Mouse (Mus musculus): ENCODE data around the gene Copz2. TPM values are rescaled to one million over a fixed set of nuclear protein-coding genes. Genes with fewer than 3 reads are reported as not detected.
A peak's percentile ranks its signal among the peaks of the same experiment; 100 is the strongest.
"Not testable (repeated sequence)": the region's sequence is repeated elsewhere in the genome, so short reads cannot be mapped to it uniquely, and the experiment has no call there.

Copz2 gene
- 22.9 and 27.8 TPM in 2 replicates for polyA plus RNA-seq (2016; fragmentation: Nextera tagmentation; extraction: Ambion mirVana)

GRCm38 (mm10) chr11:96849681-96850467 lies at the start of gene Copz2:
Gene Copz2, plus strand, starts transcription at chr11:96849870.
- peaks cover 15% of the 10 kb centered on the region for H3K27me3 ChIP-seq

GRCm38 (mm10) chr11:96805606-96806005 lies 44.1 kb upstream of the Copz2 start:
- Histone ChIP-seq H3K27me3 (no peaks in the 10 kb centered on the region), H3K9me3 (no peaks in the 10 kb centered on the region), H3K4me1 (no peaks in the 10 kb centered on the region), H3K4me3 (replicated peaks) (no peak overlapping the region), H3K36me3 (replicated peaks) (peaks cover 90% of the 10 kb centered on the region), H3K27ac (no peak overlapping the region), H3K4me2 (no peak overlapping the region), H3K9ac (no peak overlapping the region)
- no peak for ATAC-seq (ENCODE audit: low FRiP score)
- WGBS = 93% methylated on average over 5 of the region's 5 CpGs

More at GRCm38 (mm10) chr11:96849681-96850467, at the start of gene Copz2:
- peak within 1 kb of the TSS; percentile 96 for H3K4me2 ChIP-seq
- peaks cover 10% of the 10 kb centered on the region for H3K4me1 ChIP-seq
- no peaks in the 10 kb centered on the region for H3K36me3 ChIP-seq (replicated peaks)
- 2% methylated on average over 55 of the region's 60 CpGs for WGBS
- H3K9me3 ChIP-seq = no peaks in the 10 kb centered on the region
- peak within 1 kb of the TSS; percentile 61 for H3K9ac ChIP-seq
- peak; percentile 61; the same call in 1 of the 2 replicates for ATAC-seq (ENCODE audit: low FRiP score)
- peak within 1 kb of the TSS; percentile 53 for H3K4me3 ChIP-seq (replicated peaks)
- no peak within 1 kb of the TSS for H3K27ac ChIP-seq

DNA sequence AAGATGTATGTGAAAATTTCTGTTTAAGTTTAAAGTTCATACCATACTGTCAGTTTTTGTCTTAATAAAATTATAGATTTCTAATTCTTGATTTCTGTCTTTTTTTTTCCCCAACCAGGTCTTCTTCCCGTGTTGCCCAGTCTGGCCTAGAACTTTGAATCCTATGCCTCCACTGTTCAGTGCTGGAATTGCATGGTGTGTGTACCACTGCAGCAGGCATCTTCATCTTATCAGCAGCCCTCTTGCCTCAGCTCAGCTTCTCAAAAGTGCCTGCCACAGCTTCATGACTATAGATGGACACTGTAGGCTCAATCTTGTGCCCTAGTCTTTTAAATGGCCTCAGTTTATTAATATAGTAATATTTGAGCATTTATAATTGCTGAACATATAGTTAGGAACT lies 41.6 kb upstream of the Copz2 start:
- 61% methylated on average over 1 of the region's 1 CpGs for WGBS
- H3K36me3 ChIP-seq (replicated peaks) = peaks cover 89% of the 10 kb centered on the region
- H3K27ac ChIP-seq = no peak overlapping the region

DNA sequence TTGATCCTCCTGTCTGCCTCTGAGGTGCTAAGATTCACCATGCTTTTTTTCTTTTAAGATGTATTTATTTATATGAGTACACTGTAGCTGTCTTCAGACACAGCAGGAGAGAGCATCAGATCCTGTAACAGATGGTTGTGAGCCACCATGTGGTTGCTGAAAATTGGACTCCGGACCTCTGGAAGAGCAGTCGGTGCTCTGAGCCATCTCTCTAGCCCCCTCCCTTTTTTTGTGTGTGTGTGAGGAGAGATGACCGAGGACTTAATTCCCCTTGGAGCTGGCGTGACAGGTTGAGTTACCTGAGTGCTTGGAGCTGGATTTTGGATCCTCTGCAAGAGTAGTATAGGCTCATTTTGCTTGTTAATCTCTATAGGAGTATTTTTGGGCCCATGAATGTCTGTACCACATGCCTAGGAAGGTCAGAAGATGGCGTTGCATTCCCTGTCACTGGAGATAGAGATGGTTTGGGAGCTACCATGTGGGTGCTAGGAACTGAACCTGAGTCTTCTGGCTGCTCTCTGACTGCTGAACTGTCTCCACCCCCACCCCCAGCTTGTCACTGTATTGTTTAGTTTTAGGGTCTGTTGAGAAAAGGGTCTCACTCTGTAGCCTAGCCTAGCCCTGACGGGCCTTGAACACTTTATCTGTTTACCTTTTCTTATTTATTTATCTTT lies 40.0 kb upstream of the Copz2 start:
- Histone ChIP-seq H3K4me1 (no peaks in the 10 kb centered on the region), H3K36me3 (replicated peaks) (peaks cover 83% of the 10 kb centered on the region), H3K9me3 (no peaks in the 10 kb centered on the region), H3K4me2 (no peak overlapping the region), H3K9ac (no peak overlapping the region), H3K27me3 (no peaks in the 10 kb centered on the region), H3K4me3 (replicated peaks) (no peak overlapping the region), H3K27ac (no peak overlapping the region)
- WGBS = 92% methylated on average over 6 of the region's 6 CpGs
- no peak for ATAC-seq (ENCODE audit: low FRiP score)

More for the DNA sequence above, 41.6 kb upstream of the Copz2 start:
- no peak overlapping the region for H3K4me2 ChIP-seq
- no peak for ATAC-seq (ENCODE audit: low FRiP score)
- H3K9me3 ChIP-seq = no peaks in the 10 kb centered on the region
- no peaks in the 10 kb centered on the region for H3K4me1 ChIP-seq
- H3K27me3 ChIP-seq = no peaks in the 10 kb centered on the region
- H3K9ac ChIP-seq = no peak overlapping the region
- no peak overlapping the region for H3K4me3 ChIP-seq (replicated peaks)

DNA sequence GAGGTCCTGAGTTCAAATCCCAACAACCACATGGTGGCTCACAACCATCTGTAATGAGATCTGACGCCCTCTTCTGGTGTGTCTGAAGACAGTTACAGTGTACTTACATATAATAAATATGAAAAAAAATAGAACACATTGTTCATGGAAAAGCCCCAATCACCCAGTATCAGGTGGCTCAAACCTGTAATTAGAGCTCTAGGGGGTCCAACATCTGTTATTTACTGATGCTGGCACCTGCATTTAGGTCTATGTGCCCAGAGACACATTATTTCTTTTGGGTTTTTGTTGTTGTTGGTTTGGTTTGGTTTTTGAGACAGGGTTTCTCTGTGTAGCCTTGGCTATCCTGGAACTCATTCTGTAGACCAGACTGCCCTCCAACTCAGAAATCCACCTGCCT lies 38.5 kb upstream of the Copz2 start:
- ATAC-seq (ENCODE audit: low FRiP score); H3K4me1 ChIP-seq; H3K4me3 ChIP-seq (replicated peaks); H3K9ac ChIP-seq; H3K4me2 ChIP-seq; H3K27ac ChIP-seq; H3K27me3 ChIP-seq; H3K9me3 ChIP-seq: not testable (repeated sequence)
- H3K36me3 ChIP-seq (replicated peaks) = peaks cover 79% of the 10 kb centered on the region
- 91% methylated on average over 1 of the region's 1 CpGs for WGBS

DNA sequence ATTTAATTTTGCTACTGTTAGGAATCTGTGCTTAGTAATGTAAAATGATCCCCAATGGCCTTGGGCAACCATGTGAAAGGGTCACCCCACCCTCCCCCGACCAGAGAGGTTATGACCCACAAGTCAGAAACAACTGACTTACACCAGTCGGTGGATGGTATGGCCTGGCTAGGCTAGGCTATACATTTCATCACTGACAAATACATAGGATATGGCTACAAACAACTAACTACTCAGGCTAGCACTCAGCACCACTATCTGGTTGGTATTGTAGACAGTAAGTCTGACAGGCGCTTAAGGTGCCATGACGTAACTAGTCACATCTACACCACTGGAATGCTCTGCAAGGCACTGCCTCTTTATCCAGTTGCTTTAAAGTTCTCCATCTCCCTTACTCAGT lies 36.2 kb upstream of the Copz2 start:
- Histone ChIP-seq H3K36me3 (replicated peaks) (peaks cover 87% of the 10 kb centered on the region), H3K4me1 (no peaks in the 10 kb centered on the region), H3K4me2 (no peak overlapping the region), H3K9me3 (no peaks in the 10 kb centered on the region), H3K4me3 (replicated peaks) (no peak overlapping the region), H3K9ac (no peak overlapping the region), H3K27ac (no peak overlapping the region), H3K27me3 (no peaks in the 10 kb centered on the region)
- no peak for ATAC-seq (ENCODE audit: low FRiP score)
- 83% methylated on average over 4 of the region's 4 CpGs for WGBS

GRCm38 (mm10) chr11:96813920-96814319 lies 35.8 kb upstream of the Copz2 start:
- no peak overlapping the region for H3K4me2 ChIP-seq
- no peaks in the 10 kb centered on the region for H3K9me3 ChIP-seq
- 92% methylated on average over 5 of the region's 5 CpGs for WGBS
- H3K9ac ChIP-seq = no peak overlapping the region
- no peak overlapping the region for H3K4me3 ChIP-seq (replicated peaks)
- no peaks in the 10 kb centered on the region for H3K27me3 ChIP-seq
- no peak for ATAC-seq (ENCODE audit: low FRiP score)
- no peak overlapping the region for H3K27ac ChIP-seq
- no peaks in the 10 kb centered on the region for H3K4me1 ChIP-seq
- peaks cover 87% of the 10 kb centered on the region for H3K36me3 ChIP-seq (replicated peaks)

- Histone ChIP-seq H3K9ac (no peak overlapping the region), H3K9me3 (no peaks in the 10 kb centered on the region), H3K4me2 (no peak overlapping the region), H3K27me3 (no peaks in the 10 kb centered on the region), H3K36me3 (replicated peaks) (peaks cover 87% of the 10 kb centered on the region), H3K27ac (no peak overlapping the region), H3K4me1 (no peaks in the 10 kb centered on the region), H3K4me3 (replicated peaks) (no peak overlapping the region)
- no peak for ATAC-seq (ENCODE audit: low FRiP score)
- 86% methylated on average over 2 of the region's 2 CpGs for WGBS
Observed at GRCm38 (mm10) chr11:96814443-96814842, 35.2 kb upstream of the Copz2 start.

DNA sequence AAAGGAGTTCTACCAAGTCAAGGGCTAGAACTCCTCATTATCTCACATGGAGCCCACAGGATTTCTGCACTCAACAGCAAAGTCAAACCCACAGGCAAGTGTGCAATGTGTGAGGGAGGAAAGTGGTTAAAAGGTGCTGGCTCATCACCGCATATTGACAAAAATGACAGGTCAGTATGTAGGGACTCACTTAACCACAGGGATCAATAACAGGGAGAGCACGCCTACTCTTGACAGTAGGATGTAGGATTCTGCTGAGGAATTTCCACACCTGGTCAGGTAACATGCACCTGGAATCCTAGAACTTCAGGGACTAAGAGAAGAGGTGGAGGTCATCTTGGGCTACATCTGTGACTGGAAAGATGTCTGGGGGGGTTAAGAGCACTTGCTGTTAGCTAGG lies 33.8 kb upstream of the Copz2 start:
- no peak for ATAC-seq (ENCODE audit: low FRiP score)
- 94% methylated on average over 2 of the region's 2 CpGs for WGBS
- H3K4me1 ChIP-seq = no peaks in the 10 kb centered on the region
- no peak overlapping the region for H3K9ac ChIP-seq
- no peaks in the 10 kb centered on the region for H3K27me3 ChIP-seq
- H3K27ac ChIP-seq = no peak overlapping the region
- no peak overlapping the region for H3K4me2 ChIP-seq
- H3K4me3 ChIP-seq (replicated peaks) = no peak overlapping the region
- no peaks in the 10 kb centered on the region for H3K9me3 ChIP-seq
- H3K36me3 ChIP-seq (replicated peaks) = peaks cover 88% of the 10 kb centered on the region

GRCm38 (mm10) chr11:96816494-96816893 lies 33.2 kb upstream of the Copz2 start:
- Histone ChIP-seq H3K9me3 (no peaks in the 10 kb centered on the region), H3K4me1 (no peaks in the 10 kb centered on the region), H3K27me3 (no peaks in the 10 kb centered on the region), H3K9ac (no peak overlapping the region), H3K4me2 (no peak overlapping the region), H3K27ac (no peak overlapping the region), H3K36me3 (replicated peaks) (peaks cover 88% of the 10 kb centered on the region), H3K4me3 (replicated peaks) (no peak overlapping the region)
- ATAC-seq (ENCODE audit: low FRiP score) = no peak
- 100% methylated on average over 1 of the region's 1 CpGs for WGBS

DNA sequence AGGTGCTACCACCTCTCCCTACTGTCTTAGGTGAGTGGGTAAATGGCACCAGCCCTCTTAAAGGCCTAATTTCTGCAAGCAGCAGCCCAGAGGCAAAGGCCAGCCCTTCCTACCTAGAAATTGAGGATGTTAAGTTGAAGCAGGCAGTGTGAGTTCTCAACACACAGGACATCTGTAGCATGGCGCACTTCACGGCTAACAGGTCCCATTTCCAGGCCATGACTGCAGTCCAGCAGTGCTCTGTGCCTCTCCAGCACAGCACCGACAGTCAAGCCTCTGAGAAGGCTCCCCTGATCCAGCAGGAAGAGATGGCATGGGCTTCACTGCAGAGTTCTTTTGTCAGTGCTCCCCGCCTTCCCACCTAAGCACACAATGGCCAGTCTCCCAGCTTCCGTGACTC lies 32.7 kb upstream of the Copz2 start:
- no peaks in the 10 kb centered on the region for H3K27me3 ChIP-seq
- ATAC-seq (ENCODE audit: low FRiP score) = no peak
- peaks cover 88% of the 10 kb centered on the region for H3K36me3 ChIP-seq (replicated peaks)
- no peak overlapping the region for H3K9ac ChIP-seq
- H3K27ac ChIP-seq = no peak overlapping the region
- H3K4me3 ChIP-seq (replicated peaks) = no peak overlapping the region
- 69% methylated on average over 5 of the region's 5 CpGs for WGBS
- no peaks in the 10 kb centered on the region for H3K9me3 ChIP-seq
- no peaks in the 10 kb centered on the region for H3K4me1 ChIP-seq
- no peak overlapping the region for H3K4me2 ChIP-seq

- WGBS = 79% methylated on average over 8 of the region's 8 CpGs
- ATAC-seq (ENCODE audit: low FRiP score) = no peak
- H3K27me3 ChIP-seq = no peaks in the 10 kb centered on the region
- no peak overlapping the region for H3K27ac ChIP-seq
- H3K4me1 ChIP-seq = peaks cover 9% of the 10 kb centered on the region
- H3K9me3 ChIP-seq = no peaks in the 10 kb centered on the region
- H3K36me3 ChIP-seq (replicated peaks) = peaks cover 83% of the 10 kb centered on the region
- H3K4me3 ChIP-seq (replicated peaks) = no peak overlapping the region
- no peak overlapping the region for H3K9ac ChIP-seq
- H3K4me2 ChIP-seq = no peak overlapping the region
Observed at GRCm38 (mm10) chr11:96818128-96818710, 31.5 kb upstream of the Copz2 start.
